Comparison of ENCODE assay signal across 9 mouse cellular contexts in genomic region chr11:43263548-43264218, GRCm38 (mm10).
DNase-seq lines count a peak whose midpoint lies in the region; ATAC-seq and TF ChIP-seq lines count a peak whose summit lies in the region.
"Had no signal": no experiment of that assay in that cellular context is flagged by ENCODE, and none has a peak within 500 bp of the region (broad histone marks: within the 10 kb centered on the region; RNA-seq: fewer than 3 reads in every experiment).

No protein-coding gene starts in this region.

- no peaks in the 10 kb centered on the region for H3K36me3 ChIP-seq in liver, embryonic 12.5 days
- H3K36me3 ChIP-seq in forebrain, embryonic 13.5 days (ENCODE audit: poor library complexity, severe bottlenecking): no peaks in the 10 kb centered on the region
- no peaks in the 10 kb centered on the region for H3K36me3 ChIP-seq in intestine, embryonic 15.5 days
- no peaks in the 10 kb centered on the region for H3K36me3 ChIP-seq in midbrain, embryonic 15.5 days (replicated peaks)

- no peak overlapping the region for H3K27ac ChIP-seq in liver, embryonic 12.5 days
- no peak overlapping the region for H3K27ac ChIP-seq in forebrain, embryonic 13.5 days
- H3K27ac ChIP-seq in intestine, embryonic 15.5 days: no peak overlapping the region
- H3K27ac ChIP-seq in midbrain, embryonic 15.5 days: no peak overlapping the region

- DNase-seq in liver: peak; percentile 21
- peak; percentile 79 for DNase-seq in brain, embryonic 14.5 days (ENCODE audit: low read depth)
- DNase-seq in left cerebral cortex, postnatal 14 days (ENCODE audit: low spot score in 2 of 2): peak; percentile 74 to 76
- DNase-seq in urinary bladder, postnatal 36 days (ENCODE audit: low spot score in 2 of 2): peak; percentile 28 to 35

- WGBS in liver, embryonic 12.5 days (ENCODE audit: insufficient replicate concordance): 41% methylated on average over 3 of the region's 3 CpGs
- WGBS in forebrain, embryonic 13.5 days: 46% methylated on average over 3 of the region's 3 CpGs
- 46% methylated on average over 3 of the region's 3 CpGs for WGBS in intestine, embryonic 15.5 days
- 47% methylated on average over 3 of the region's 3 CpGs for WGBS in midbrain, embryonic 15.5 days

- H3K9me3 ChIP-seq in liver, embryonic 12.5 days (replicated peaks): no peaks in the 10 kb centered on the region
- H3K9me3 ChIP-seq in forebrain, embryonic 13.5 days (replicated peaks): no peaks in the 10 kb centered on the region
- no peaks in the 10 kb centered on the region for H3K9me3 ChIP-seq in intestine, embryonic 15.5 days
- no peaks in the 10 kb centered on the region for H3K9me3 ChIP-seq in midbrain, embryonic 15.5 days

- intact Hi-C loops in left cerebral cortex, postnatal 14 days (cut with DNase I): loop anchor here (5.0 kb wide), 1 partner anchor 266 kb away; no protein-coding TSS in a partner anchor

- H3K4me1 ChIP-seq in liver, embryonic 12.5 days: no peaks in the 10 kb centered on the region
- H3K4me1 ChIP-seq in forebrain, embryonic 13.5 days: no peaks in the 10 kb centered on the region
- no peaks in the 10 kb centered on the region for H3K4me1 ChIP-seq in intestine, embryonic 15.5 days (replicated peaks)
- no peaks in the 10 kb centered on the region for H3K4me1 ChIP-seq in midbrain, embryonic 15.5 days

- H3K27me3 ChIP-seq in liver, embryonic 12.5 days (replicated peaks): no peaks in the 10 kb centered on the region
- no peaks in the 10 kb centered on the region for H3K27me3 ChIP-seq in forebrain, embryonic 13.5 days
- H3K27me3 ChIP-seq in intestine, embryonic 15.5 days (replicated peaks): no peaks in the 10 kb centered on the region
- H3K27me3 ChIP-seq in midbrain, embryonic 15.5 days (replicated peaks): no peaks in the 10 kb centered on the region

- no peak for ATAC-seq in liver, embryonic 12.5 days
- peak; percentile 92 for ATAC-seq in forebrain, embryonic 13.5 days
- ATAC-seq in intestine, embryonic 15.5 days: peak; percentile 79
- peak; percentile 74; the same call in 1 of the 2 replicates for ATAC-seq in midbrain, embryonic 15.5 days (replicated peaks)

- H3K4me3 ChIP-seq in liver, embryonic 12.5 days: no peak overlapping the region
- no peak overlapping the region for H3K4me3 ChIP-seq in forebrain, embryonic 13.5 days
- H3K4me3 ChIP-seq in intestine, embryonic 15.5 days (replicated peaks): no peak overlapping the region
- H3K4me3 ChIP-seq in midbrain, embryonic 15.5 days: no peak overlapping the region
- H3K4me3 ChIP-seq: myocyte had no signal

- no peak overlapping the region for H3K4me2 ChIP-seq in liver, embryonic 12.5 days
- no peak overlapping the region for H3K4me2 ChIP-seq in forebrain, embryonic 13.5 days
- no peak overlapping the region for H3K4me2 ChIP-seq in intestine, embryonic 15.5 days (replicated peaks)
- H3K4me2 ChIP-seq in midbrain, embryonic 15.5 days: no peak overlapping the region

- no peak overlapping the region for H3K9ac ChIP-seq in liver, embryonic 12.5 days
- no peak overlapping the region for H3K9ac ChIP-seq in forebrain, embryonic 13.5 days
- no peak overlapping the region for H3K9ac ChIP-seq in intestine, embryonic 15.5 days
- no peak overlapping the region for H3K9ac ChIP-seq in midbrain, embryonic 15.5 days

- peak; percentile 85 for TF ChIP-seq CTCF in brain, embryonic 14.5 days (IDR thresholded peaks at IDR 0.05; ENCODE audit: borderline replicate concordance, extremely low read depth, insufficient read depth, insufficient read length)

- TF ChIP-seq POLR2A in brain, embryonic 14.5 days (IDR thresholded peaks at IDR 0.05; ENCODE audit: borderline replicate concordance, extremely low read depth, insufficient read depth, insufficient read length, poor library complexity, severe bottlenecking): no peak

Comparison
In these comparisons a context has a peak if more than half of its experiments do, and no peak if none do; other contexts are left out.
1. DNase-seq: peak in every context shown above with its lines; median percentile 79 in brain, embryonic 14.5 days; 75 in left cerebral cortex, postnatal 14 days; 32 in urinary bladder, postnatal 36 days; 21 in liver.